Mouse (Mus musculus) kidney, adult 11 months (tissue): Measurements from ENCODE around the gene Ptgs2.

Source experiments
- DNase-seq: peaks from one replicate; pipeline ENCODE4 v3.0.0; 2022

The Ptgs2 gene

GRCm38 (mm10) chr1:150151411-150151810 lies 51.6 kb downstream of the Ptgs2 start:
- no peak for DNase-seq
